ENCODE assay signal across 9 mouse cellular contexts in the genomic region with DNA sequence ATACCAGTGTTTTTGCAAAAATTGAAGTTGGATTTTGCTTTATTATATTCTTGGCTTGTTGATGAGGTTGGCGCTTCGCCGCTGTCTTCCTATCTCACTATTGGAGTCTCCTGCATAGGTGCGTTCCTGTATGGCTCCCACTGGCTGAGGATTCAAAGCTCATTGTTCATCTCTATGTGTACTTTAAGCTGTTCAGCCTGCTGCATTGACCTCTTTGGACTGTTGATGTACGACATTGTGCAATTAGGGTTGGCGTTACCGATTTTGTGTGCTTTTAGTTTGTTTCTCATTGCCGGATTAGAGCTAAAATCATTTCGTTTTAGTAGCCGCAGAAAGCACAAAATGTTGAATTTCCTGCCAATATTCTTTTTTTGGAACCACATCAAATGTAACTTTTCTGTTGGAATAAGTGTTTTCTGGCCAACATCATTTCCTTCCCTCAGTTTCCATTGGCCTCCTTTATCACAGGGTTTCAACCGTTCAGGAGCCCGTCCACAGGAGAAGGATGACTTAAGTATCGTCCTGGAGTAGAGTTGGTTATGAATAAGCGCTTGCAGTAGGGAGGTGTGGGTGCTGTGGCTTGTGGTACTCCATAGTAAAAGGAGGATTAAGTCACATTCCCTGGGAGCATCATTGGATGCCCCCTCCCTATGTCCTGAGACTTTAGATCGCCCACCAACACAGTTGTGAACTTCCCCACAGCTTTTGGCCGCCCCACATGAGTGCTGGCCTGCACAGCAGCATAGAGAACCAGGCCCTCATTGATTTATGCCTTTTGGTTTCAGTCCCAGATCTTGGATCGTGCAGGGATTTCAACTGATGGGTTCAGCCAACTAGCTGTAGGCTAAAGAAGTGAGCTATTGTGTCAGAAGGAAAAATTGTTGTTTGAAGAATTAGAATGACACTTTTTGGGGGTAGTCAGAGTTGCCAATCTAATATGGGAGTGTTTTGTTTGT.
DNase-seq lines count a peak whose midpoint lies in the region; ATAC-seq and TF ChIP-seq lines count a peak whose summit lies in the region.
"Had no signal": no experiment of that assay in that cellular context is flagged by ENCODE, and none has a peak within 500 bp of the region (broad histone marks: within the 10 kb centered on the region; RNA-seq: fewer than 3 reads in every experiment).

No protein-coding gene starts in this region.

- no peaks in the 10 kb centered on the region for H3K27me3 ChIP-seq in intestine, embryonic 16.5 days (replicated peaks; ENCODE audit: control insufficient read depth, insufficient read depth, low read length)
- H3K27me3 ChIP-seq: Patski had no signal

- peak in 1 of 2 experiments; percentile 38 for DNase-seq in layer of hippocampus, adult 2 months (ENCODE audit: low spot score in 2 of 2)
- no peak for DNase-seq in layer of hippocampus, adult 11-12 months (ENCODE audit: low spot score)
- peak; percentile 35 for DNase-seq in brain, embryonic 14.5 days (ENCODE audit: low read depth)
- peak; percentile 56 for DNase-seq in lung, postnatal 10 days
- no peak for DNase-seq in embryo, embryonic 10.5 days (ENCODE audit: low spot score)
- DNase-seq in cerebellum, adult 11 months, result no peak

- no peak for TF ChIP-seq POLR2A in brain, embryonic 14.5 days (IDR thresholded peaks at IDR 0.05; ENCODE audit: borderline replicate concordance, extremely low read depth, insufficient read depth, insufficient read length, poor library complexity, severe bottlenecking)

- WGBS in intestine, embryonic 16.5 days, result 61% methylated on average over 17 of the region's 17 CpGs

- no peak overlapping the region; the same call in 1 of the 2 replicates for H3K4me3 ChIP-seq in layer of hippocampus, adult 2 months
- H3K4me3 ChIP-seq in intestine, embryonic 16.5 days (ENCODE audit: low read length), result no peak overlapping the region

- H3K4me1 ChIP-seq in intestine, embryonic 16.5 days (ENCODE audit: control insufficient read depth, insufficient read depth, low read length), result peaks cover 15% of the 10 kb centered on the region

- peak; percentile 58; the same call in 1 of the 2 replicates for ATAC-seq in intestine, embryonic 16.5 days
- no peak for ATAC-seq in CD4-positive, CD25-positive, alpha-beta regulatory T cell, adult 4 months
- ATAC-seq: Patski had no signal

- H3K9me3 ChIP-seq in intestine, embryonic 16.5 days (ENCODE audit: control insufficient read depth, low read length), result no peaks in the 10 kb centered on the region

- H3K9ac ChIP-seq in intestine, embryonic 16.5 days (ENCODE audit: low read depth, low read length), result no peak overlapping the region

- H3K36me3 ChIP-seq in intestine, embryonic 16.5 days (ENCODE audit: control insufficient read depth, insufficient read depth, low read length), result no peaks in the 10 kb centered on the region

- H3K4me2 ChIP-seq in intestine, embryonic 16.5 days (ENCODE audit: low read depth, low read length), result no peak overlapping the region

- H3K27ac ChIP-seq in layer of hippocampus, adult 2 months, result peak overlapping the region; percentile 82
- H3K27ac ChIP-seq in intestine, embryonic 16.5 days (ENCODE audit: low read length), result no peak overlapping the region

- no peak for TF ChIP-seq CTCF in layer of hippocampus, adult 2 months (conservative IDR thresholded peaks at IDR 0.05)
- no peak for TF ChIP-seq CTCF in brain, embryonic 14.5 days (IDR thresholded peaks at IDR 0.05; ENCODE audit: borderline replicate concordance, extremely low read depth, insufficient read depth, insufficient read length)

Comparison
In these comparisons a context has a peak if more than half of its experiments do, and no peak if none do; other contexts are left out.
1. DNase-seq: peak in brain, embryonic 14.5 days (single experiment) and lung, postnatal 10 days (single experiment); none in layer of hippocampus, adult 11-12 months (single experiment), embryo, embryonic 10.5 days (single experiment) and cerebellum, adult 11 months (single experiment).